Mouse (Mus musculus) bone marrow macrophage, adult 2 months (primary cell): ENCODE data around the gene Susd6. TPM values are rescaled to one million over a fixed set of nuclear protein-coding genes. Genes with fewer than 3 reads are reported as not detected.

Experiments
- H3K27ac ChIP-seq: 2 replicates; pipeline ENCODE4 v1.5.1; 2012; ENCODE audit warnings: low read depth, low read length; ENCODE audit not compliant: insufficient read depth
- H3K4me1 ChIP-seq: 2 replicates; pipeline ENCODE4 v1.6.1; 2012; ENCODE audit warnings: low read length; ENCODE audit not compliant: control insufficient read depth, insufficient read depth
- H3K4me3 ChIP-seq: 2 replicates; pipeline ENCODE4 v1.5.1; 2012; ENCODE audit warnings: mild to moderate bottlenecking, low read length, moderate library complexity; ENCODE audit not compliant: insufficient read depth
- CTCF ChIP-seq: IDR thresholded peaks from 2 replicates; pipeline ENCODE4 v1.5.1; 2012; ENCODE audit warnings: low read depth, mild to moderate bottlenecking, low read length, moderate library complexity
- POLR2A ChIP-seq: IDR thresholded peaks from 2 replicates; pipeline ENCODE4 v1.6.1; 2012; ENCODE audit warnings: mild to moderate bottlenecking, low read depth, low read length, borderline replicate concordance
- polyA plus RNA-seq: library from polyadenylated mRNA; stranded (reverse); fragments of >200 nt; gene quantifications from 2 replicates; pipeline ENCODE4 v1.2.4, GENCODE M21; 2012; ENCODE audit not compliant: missing spikeins, insufficient read depth, insufficient read length

The Susd6 gene
- polyA plus RNA-seq, 1 experiment, result 157 TPM

DNA sequence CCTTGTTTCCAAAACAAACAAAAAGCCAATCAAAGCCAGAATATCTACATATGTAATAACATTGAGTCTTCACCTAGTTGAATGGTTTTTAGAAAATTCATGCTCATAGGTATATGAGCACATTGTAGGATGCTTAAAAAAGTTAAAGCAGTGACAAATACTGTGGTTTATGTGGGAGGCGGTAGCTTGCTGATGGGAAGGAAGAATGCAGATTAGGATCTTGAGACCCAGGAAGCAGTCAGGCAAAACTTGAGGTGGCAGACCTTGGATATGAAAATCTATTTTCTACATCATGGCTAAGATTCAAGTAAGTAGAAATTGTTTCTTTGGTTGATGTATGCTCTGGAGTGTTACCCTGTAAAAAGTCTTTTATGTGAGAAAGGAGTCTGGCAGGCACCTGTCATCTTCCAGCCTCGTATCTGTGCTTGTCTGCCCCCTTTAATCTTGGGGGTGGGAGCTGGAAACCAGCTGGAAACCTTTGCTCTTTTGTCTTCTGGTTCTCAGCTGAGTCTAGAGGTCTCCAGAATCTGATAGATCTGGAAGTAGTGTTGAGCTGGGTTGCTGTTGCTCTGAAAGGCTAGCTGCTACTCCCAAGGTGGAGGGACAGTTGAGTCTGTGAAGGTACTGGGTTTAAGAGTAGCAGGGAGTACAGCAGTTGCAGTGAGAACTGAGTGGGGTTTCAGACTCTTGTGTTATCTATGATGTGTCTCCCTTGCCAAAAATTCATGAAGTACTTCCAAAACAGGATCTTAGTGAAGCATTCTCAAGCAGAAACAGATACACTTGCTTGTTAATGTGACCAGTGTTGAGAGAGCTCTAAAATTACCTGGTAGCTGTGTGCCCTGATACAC is 4.8 kb downstream of the Susd6 start:
- TF ChIP-seq CTCF (no peak), POLR2A (no peak)
- no peak overlapping the region for H3K4me3 ChIP-seq
- H3K27ac ChIP-seq, result no peak overlapping the region
- peaks cover 41% of the 10 kb centered on the region for H3K4me1 ChIP-seq

GRCm38 (mm10) chr12:80798271-80798670 is 8.0 kb downstream of the Susd6 start:
- no peak for TF ChIP-seq CTCF
- no peak for TF ChIP-seq POLR2A
- Histone ChIP-seq H3K27ac (no peak overlapping the region), H3K4me1 (peaks cover 53% of the 10 kb centered on the region), H3K4me3 (no peak overlapping the region)

DNA sequence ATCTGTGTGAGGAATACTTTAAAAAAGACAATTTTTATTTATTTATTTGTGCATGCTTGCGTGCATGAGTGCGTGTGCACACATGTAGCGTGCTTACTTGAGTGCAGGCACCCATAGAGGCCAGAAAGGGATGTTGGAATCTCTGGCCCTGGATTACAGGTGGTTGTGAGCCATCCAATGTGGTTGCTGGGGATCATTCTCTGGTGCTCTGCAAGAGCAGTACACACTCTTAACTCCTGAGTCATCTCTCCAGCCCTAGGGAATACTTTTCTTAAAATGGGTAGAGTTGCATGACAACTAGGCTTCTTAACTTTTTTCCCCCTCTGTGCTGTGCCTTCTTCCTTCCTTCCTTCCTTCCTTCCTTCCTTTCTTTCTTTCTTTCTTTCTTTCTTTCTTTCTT is 9.8 kb downstream of the Susd6 start:
- Histone ChIP-seq H3K27ac (no peak overlapping the region), H3K4me1 (peaks cover 47% of the 10 kb centered on the region), H3K4me3 (no peak overlapping the region)
- TF ChIP-seq POLR2A (no peak), CTCF (no peak)

- Histone ChIP-seq H3K4me3 (no peak overlapping the region), H3K27ac (no peak overlapping the region), H3K4me1 (peaks cover 44% of the 10 kb centered on the region)
- TF ChIP-seq CTCF, result no peak
- no peak for TF ChIP-seq POLR2A
Observed at GRCm38 (mm10) chr12:80801443-80801842, 11.1 kb downstream of the Susd6 start.

- TF ChIP-seq CTCF (no peak), POLR2A (no peak)
- Histone ChIP-seq H3K4me3 (no peak overlapping the region), H3K27ac (no peak overlapping the region), H3K4me1 (peaks cover 56% of the 10 kb centered on the region)
Observed at GRCm38 (mm10) chr12:80803924-80804323, 13.6 kb downstream of the Susd6 start.

DNA sequence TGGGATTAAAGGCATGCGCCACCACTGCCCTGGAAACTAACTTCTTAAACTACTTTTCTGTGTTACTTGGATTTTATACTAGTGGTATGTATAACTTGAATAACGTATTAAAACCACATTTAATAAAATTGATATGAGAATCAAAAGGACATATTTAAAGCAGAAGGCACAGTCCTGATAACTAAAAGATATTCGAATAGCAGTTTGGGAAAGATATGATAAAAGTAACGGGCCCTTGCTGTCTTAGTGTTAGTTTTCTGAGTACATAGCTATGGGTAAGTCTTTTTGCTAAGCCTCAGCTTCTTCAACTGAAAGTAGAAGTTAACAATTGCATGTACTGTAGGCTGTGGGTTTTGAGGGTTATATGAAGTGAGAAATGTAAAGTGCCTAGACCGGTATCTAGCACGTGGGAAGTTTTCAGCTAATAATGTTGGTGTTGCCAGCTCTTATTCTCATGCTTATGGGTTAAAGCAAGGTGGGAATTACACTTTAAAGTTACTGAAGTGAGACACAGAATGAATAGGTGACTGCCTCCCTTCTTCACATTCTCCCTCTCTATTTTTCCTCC is 14.6 kb downstream of the Susd6 start:
- Histone ChIP-seq H3K4me3 (no peak overlapping the region), H3K27ac (no peak overlapping the region), H3K4me1 (peaks cover 60% of the 10 kb centered on the region)
- TF ChIP-seq POLR2A (no peak), CTCF (no peak)

DNA sequence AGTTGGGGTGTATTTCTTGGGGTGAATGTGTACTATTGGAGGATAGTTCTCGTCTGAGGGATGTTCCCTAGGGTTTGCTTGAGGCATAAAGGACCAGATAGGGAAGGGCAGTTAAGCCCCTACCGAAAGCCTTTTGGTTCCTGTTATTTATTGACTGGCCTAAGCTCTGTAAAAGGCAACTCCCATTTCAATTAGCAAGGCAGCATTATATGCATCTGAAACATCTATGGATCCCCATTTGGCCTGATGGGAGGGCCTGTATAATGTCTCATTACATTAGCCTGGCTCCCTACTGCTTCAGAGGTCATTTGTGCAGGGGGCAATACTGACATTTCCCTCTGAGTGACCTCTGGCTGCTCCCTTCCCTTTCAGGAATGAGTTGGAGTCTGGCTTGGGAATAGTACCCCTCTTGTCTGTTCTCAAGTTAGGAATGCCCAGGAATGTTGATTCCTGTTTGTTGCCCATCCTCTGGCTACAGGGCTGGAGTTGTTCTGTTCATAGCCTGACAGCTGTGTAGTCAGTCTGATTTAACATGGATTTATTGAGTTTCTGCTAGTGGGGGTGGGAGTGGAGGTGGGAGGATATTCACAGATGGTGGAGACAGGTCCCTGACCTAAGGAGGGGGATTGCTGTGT is 17.3 kb downstream of the Susd6 start:
- Histone ChIP-seq H3K4me3 (no peak overlapping the region), H3K4me1 (peaks cover 71% of the 10 kb centered on the region), H3K27ac (peak overlapping the region; percentile 41)
- TF ChIP-seq CTCF (no peak), POLR2A (no peak)

- no peak for TF ChIP-seq CTCF
- TF ChIP-seq POLR2A, result no peak
Observed at GRCm38 (mm10) chr12:80810005-80810404, 19.7 kb downstream of the Susd6 start.

DNA sequence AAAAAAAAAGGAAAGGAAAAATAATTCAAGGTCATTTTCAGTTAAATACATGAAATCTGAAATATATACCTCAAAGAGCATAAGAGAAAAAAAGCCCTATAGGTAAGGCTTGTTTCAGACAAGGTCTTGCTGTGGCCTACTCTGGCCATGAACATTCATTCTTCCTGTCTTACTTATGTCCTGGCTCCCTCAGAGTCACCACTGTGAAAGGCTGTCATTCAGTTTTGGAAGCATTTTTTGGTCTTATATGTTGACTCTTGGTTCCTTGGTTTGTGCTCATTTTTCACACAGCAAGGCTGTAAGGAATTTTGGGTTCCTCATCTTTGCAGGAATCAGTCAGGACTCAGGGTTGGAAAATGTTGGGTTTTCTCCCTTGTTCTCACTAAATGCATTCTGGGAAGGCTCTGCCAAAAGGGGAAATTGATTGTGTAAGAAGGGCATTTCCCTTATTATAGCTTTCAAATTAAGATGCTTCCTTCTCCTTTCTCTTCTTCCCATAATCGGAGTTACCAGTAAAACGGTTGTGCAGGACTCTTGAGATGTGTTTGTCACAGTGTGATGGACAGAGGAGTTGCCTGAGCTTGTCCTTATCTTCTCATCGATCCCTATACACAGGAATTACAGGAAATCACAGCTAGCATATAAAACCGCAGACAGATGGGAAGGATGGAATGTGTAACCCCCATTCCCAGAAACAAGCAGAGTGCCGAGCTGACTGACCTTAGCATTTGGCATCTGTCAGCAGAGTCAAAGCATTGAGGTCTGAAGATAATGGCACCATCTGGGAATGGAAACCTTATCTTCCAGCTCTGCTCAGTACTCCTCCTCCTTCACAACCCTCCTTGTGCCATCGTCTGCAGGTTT is 21.6 kb downstream of the Susd6 start:
- Histone ChIP-seq H3K4me3 (peak overlapping the region; percentile 34), H3K27ac (peak overlapping the region; percentile 94), H3K4me1 (peaks cover 74% of the 10 kb centered on the region)
- TF ChIP-seq POLR2A (no peak), CTCF (no peak)

More at GRCm38 (mm10) chr12:80810005-80810404, 19.7 kb downstream of the Susd6 start:
- H3K27ac ChIP-seq, result peak overlapping the region; percentile 93
- peaks cover 68% of the 10 kb centered on the region for H3K4me1 ChIP-seq
- H3K4me3 ChIP-seq, result no peak overlapping the region
